Mouse (Mus musculus) layer of hippocampus, adult 8-10 months (tissue): ENCODE measurements at regions not wholly inside any gene's neighbourhood (a gene's known extent, or its start where the extent isn't known, plus 50 kb on each side); places are given as distances from the start of the nearest gene placed in this dataset.

Experiments used
- DNase-seq, 2 experiments: peaks; one replicate each; pipeline ENCODE4 v3.0.0; 2022; ENCODE audit warnings: low spot score in 2 of 2

DNA sequence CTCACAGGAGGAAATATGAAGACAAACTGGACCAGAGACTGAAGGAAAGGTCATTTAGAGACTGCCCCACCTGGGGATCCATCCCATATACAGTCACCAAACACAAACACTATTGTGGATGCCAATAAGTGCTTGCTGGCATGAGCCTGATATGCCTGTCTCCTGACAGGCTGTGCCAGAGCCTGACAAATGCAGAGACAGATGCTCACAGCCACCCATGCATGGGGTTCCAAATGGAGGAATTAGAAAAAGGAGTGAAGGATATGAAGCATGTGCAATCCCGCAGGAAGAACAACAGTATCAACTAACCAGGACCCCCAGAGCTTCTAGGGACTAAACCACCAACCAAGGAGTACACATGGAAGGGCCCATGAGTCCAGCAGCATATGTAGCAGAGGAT lies 505.9 kb downstream of the Gm6685 start:
- peak; percentile 18 to 42 for DNase-seq

GRCm38 (mm10) chr11:27799826-27800620 lies 539.6 kb downstream of the Gm6685 start:
- no peak for DNase-seq

GRCm38 (mm10) chr11:27753913-27754218 lies 585.8 kb downstream of the Gm6685 start:
- DNase-seq, result no peak

GRCm38 (mm10) chr11:27753212-27753912 lies 586.3 kb downstream of the Gm6685 start:
- DNase-seq, result peak; percentile 5 to 51

DNA sequence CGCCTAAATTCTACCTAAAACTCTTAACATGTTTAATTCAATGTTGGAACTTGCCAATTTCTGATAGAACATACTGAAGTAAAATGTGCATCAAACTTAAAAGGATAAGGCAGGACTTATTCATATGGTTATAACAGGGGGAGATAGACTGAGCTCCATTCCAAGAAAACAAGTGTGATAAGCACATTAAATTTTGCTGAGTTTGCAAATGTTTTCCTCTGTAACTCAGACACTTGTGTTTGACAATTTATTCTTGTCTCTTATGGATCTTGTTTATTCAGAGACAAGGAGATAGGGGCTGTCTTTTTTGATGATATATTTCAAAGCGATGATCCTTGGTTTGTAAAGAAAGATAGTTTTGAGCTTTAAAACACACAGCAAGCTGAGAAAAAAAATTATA lies 613.6 kb downstream of the Gm6685 start:
- DNase-seq, result no peak

DNA sequence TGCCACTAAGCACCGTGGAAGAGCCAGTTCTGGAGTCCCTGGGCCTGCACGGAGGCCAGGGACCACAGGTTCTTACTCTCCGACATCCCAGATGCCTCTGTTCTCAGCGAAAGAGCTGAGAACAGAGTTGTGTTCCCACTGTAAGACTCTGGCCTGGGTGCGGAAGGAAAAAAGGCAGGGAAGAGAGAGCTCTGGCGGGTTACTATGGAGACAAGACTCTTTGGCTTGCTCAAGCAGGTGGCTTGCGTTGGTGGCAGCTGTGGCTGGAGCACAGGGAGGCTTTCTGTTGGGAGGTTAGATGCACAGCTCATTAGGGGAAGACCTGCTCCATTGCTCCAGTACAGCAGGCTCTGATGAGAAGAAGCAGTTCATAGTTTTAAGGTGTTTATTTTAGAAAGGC lies 618.3 kb downstream of the Gm6685 start:
- peak; percentile 4 to 10 for DNase-seq

- no peak for DNase-seq
Observed at GRCm38 (mm10) chr11:27672436-27672835, 667.2 kb downstream of the Gm6685 start.
